Mouse (Mus musculus) frontal cortex, postnatal 36 days (tissue): ENCODE measurements at regions not wholly inside any gene's neighbourhood (a gene's known extent, or its start where the extent isn't known, plus 50 kb on each side); places are given as distances from the start of the nearest gene placed in this dataset.

Experiments
- DNase-seq, 2 experiments: peaks; one replicate each; pipeline ENCODE4 v3.0.0; 2022; ENCODE audit warnings: low spot score in 2 of 2

DNA sequence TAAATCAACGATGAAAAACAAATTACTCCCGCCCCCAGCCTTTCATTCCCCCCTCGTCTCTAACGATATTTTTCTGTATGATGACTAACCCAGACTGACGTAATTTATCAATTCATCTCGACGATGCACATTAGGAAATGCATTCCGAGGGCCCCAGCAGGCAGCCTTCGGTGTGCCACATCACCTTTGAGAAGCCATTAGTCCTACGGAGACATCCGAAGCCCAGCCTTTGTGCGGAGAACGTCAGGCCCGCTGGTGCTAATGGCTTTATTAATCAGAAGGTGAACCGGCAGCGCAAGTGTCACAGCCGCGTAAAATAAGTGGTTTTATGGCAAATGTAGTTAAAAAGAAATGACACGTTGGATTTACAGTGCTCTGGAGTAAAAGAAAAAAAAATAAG lies 269.1 kb upstream of the Gm10131 start:
- no peak for DNase-seq

GRCm38 (mm10) chr8:34377154-34377553 lies 265.6 kb upstream of the Gm10131 start:
- DNase-seq = no peak

GRCm38 (mm10) chr8:34374242-34374641 lies 262.7 kb upstream of the Gm10131 start:
- no peak for DNase-seq

DNA sequence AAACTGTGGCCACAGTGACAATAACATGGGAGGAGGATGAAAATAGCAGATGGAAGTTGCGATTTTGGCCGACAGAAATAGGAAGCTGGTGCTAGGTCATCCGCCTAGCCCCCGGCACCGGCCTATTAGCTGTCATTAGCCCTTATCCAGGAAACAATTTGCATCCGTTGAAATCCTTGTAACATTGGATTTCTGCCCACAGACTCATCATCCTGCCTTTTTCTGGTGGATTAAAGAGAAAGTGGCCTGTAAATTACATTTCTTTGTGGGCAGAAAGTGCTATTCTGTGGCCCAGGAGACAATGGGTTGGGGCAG lies 261.1 kb upstream of the Gm10131 start:
- no peak for DNase-seq

DNA sequence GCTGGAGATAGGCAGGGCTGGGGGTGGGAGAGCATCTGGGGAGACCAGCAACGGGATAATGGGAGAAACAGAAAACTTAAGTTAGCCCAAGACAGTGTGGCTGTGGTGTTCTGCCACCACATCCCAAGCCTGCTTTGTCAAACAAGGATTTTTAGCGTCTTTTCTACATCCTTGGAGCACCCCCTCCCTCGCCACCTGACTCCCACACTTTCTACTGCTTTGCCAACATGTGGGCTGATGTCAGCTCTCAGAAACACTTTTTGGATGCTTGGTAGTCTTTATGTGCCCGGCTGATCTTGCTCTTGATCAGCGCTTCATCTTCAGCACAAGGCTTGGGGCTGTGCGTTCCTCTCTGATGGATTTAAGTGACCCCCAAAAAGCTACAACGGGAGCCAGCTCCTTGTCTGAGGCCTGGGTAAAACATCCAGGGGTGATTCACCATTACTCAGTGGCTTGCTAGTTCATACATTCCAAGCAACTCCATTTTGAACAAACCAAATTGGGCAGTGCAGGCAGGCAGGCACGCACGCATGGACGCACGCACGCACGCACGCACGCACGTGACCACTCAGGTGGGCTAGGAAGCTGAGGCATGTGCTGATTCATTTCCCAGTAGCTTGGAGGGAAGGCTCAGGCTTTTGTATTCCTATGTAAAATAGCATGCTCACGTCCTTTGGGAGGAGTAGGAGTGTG lies 260.6 kb upstream of the Gm10131 start:
- DNase-seq = peak; percentile 53 to 75

DNA sequence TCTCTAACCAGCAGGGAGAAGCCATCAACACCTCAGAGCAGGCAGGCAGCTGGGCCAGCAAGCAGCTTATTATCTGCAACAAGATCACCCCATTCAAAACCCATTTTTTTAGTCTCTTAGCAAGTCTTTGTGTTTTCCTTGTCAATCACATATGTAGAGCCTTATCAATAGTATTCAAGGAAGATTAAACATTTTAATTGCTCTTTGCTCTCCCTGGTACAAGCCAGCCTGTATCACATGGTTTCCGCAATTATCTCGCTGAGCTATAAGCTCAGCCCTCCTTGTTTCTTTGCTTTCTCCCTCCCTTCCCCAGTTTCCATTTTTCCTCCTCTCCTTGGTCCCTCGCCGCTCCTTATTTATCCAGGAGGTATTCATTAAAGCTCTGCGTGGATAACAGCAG lies 259.9 kb upstream of the Gm10131 start:
- no peak for DNase-seq

DNA sequence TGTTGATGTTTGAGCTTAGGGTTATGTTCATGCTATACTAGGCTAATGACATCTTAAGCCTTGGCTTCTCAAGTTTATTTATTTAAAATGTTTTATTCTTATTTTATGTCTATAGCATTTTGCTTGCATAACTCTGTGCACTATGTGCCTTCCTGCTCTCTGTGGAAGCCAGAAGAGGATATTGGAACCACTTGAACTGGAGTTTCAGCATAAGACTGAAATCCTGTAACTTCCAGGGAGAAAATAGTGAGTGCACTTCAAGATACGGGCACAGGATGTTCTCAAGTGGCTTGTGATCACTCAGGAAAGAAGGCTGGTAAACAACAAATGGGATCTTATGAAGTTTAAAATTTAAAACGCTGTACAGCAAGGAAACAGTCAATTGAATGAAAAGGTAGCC lies 257.0 kb upstream of the Gm10131 start:
- no peak for DNase-seq

GRCm38 (mm10) chr8:34364446-34365035 lies 253.0 kb upstream of the Gm10131 start:
- DNase-seq = no peak

DNA sequence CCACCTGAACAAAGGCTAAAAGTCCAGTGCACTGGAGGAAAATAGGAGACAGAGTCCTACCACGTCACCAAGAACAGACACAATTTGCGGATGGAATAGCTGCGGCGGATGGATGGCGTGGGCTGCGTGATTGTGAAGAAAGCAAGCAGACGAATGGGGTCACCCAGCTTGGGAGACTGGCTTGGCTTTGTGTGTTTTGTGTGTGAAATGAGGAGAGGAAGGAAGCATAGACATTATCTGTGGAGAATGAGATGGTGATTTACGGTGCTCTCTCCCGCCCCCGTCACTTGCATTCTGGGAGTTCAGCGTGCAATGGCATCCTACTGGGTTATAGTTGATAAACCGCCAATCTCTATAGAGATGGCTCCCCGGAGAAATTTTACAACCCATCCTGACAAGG lies 252.1 kb upstream of the Gm10131 start:
- no peak for DNase-seq

DNA sequence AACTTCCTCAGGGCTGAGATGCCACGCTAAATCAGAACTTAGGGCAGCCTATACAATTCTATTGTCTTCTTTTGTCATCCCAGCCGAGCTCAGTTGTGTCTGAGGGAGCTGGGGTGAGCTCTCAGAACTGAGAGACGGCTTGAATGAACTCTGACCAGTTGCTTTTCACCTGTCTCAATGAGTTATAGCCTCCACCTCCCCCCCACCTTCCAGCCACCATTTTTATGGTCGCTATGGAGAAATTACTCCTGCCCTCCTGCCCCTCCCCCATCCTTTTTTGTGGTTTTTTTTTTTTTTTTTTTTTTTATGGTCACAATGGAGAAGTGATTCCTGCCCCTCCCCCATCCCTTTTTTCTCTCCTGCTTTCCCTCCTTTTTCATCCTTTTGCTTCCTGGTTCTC lies 251.6 kb upstream of the Gm10131 start:
- no peak for DNase-seq

DNA sequence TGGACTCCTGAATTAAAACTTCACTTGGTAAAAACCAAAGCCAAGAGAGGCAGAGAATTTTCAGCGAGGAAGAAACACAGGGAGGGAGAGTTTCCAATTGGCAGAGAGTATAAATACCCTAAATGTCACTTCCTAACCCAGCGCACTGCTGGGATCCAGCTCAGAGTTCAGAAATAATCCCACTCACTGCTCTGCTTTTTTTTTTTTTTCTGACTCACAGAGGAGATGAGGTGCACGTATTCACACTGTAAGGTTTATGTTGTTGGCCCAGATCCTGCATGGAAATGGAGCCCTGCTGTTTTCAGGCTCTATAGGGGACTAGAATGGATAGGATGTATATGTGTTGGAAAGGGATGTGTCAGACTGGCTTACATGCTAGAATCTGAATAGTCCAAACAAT lies 249.8 kb upstream of the Gm10131 start:
- peak in 1 of 2 experiments; percentile 33 for DNase-seq

DNA sequence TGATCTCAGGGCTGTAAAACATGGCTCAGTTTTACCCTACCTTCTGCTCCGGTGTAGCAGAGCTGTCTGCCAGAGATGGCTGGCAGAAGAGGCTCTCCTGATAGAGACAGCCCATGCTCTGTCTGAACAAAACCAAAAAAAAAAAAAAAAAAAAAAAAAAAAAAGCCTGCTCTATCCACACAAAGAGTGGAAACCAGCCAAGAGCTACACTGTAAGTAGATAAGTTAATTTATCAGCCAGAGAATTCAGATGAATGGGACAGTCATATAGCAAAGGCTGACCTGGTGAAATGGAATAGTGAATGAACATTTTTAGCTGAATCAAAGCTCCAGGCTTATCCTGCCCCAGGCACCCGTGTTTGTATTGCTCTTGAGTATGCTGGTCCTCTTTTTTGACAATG lies 248.2 kb upstream of the Gm10131 start:
- no peak for DNase-seq

GRCm38 (mm10) chr8:34355059-34355458 lies 243.5 kb upstream of the Gm10131 start:
- no peak for DNase-seq

DNA sequence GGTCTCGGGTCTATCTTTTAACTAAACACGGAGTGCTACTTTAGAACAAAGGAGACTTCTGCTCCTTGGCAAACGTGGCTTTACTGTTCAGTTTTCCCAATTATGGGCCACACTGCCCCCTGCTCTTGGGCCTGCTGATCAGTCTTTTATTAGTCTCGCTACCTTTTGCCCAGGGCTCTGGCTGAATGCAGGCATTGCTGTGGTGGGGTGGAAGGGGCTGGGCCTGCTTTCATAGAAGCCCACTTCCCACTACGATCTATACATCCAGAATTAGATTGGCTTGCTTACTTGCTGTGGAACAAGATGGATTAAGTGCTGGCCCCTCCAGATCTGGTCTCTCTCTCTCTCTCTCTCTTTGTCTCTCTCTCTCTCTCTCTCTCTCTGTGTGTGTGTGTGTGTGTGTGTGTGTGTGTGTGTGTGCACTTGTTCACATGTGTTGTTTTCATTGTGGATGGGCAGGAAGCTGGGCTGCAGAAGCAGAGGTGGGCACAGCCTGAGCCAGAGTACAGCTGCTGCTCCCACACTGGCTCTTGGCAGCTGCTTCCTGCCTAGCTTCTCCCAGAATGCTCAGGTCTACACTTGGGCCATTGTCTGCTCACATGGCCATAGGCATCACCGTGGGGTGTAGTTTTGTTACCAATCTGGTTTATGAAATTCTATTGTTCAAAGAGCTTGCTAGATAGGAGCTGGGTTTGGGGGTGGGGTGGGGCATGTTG lies 241.8 kb upstream of the Gm10131 start:
- DNase-seq = no peak

- peak; percentile 26 to 67 for DNase-seq
Observed at GRCm38 (mm10) chr8:34334851-34335250, 223.3 kb upstream of the Gm10131 start.

DNA sequence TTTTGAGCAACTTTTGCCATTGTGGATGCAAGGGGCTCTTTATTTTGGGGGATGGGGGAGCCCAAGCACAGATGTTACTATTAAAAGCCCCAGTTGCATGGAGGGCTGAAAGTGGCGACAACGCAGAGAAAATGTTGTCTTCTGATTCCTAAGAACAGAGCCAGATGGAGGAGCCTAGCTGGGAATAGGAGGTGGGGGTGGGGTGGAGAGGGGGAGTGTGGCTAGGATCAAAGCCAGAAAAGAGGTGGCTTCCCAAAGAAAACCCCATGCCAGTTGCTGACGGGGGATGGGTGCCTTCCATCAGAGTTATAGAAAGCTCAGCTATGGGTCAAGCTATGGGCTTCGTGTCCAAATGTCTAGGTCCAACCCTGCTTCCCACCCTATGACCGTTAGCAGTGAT lies 220.1 kb upstream of the Gm10131 start:
- no peak for DNase-seq

DNA sequence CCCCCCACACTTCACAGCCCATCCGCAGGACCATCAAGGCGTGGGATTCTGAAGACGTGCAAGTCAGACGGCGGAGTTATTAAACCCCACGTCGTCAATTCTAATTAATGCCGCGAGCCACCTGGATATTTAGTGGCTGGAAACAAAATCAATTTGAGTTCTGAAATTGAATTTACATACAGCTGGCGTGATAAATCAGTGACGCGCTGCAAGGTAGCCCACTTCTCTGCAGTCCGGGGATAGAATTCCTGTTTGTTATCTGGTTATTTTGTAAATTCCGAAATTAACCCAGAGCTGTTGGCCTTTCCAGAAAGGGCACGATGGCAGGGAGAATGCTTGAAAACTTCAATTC lies 215.1 kb upstream of the Gm10131 start:
- DNase-seq = no peak

GRCm38 (mm10) chr8:34325841-34326613 lies 214.5 kb upstream of the Gm10131 start:
- DNase-seq = peak in 1 of 2 experiments; percentile 36

GRCm38 (mm10) chr8:34320158-34320587 lies 208.6 kb upstream of the Gm10131 start:
- DNase-seq = peak in 1 of 2 experiments; percentile 59

- DNase-seq = no peak
Observed at GRCm38 (mm10) chr8:34319719-34320118, 208.2 kb upstream of the Gm10131 start.

DNA sequence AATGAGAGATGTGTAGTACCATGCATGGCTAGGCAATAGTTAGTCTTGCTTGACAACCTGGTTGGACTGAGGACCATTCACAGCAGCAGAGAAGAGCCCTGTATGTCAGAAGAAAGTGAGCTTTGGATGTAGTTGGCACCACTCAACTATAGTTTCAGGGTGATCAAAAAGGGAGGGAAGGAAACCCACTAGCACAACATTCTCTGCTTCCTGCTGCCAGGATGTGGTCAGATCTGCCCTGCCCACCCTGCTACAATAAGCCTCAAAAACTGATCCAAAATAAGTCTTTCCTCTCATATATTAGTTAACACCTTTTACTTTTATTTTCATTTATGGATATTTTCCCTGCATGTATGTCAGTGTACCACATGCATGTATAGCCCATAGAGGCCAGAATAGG lies 203.7 kb upstream of the Gm10131 start:
- no peak for DNase-seq
